Mouse (Mus musculus): ENCODE measurements around the gene Trim44. TPM values are rescaled to one million over a fixed set of nuclear protein-coding genes. Genes with fewer than 3 reads are reported as not detected.
A peak's percentile ranks its signal among the peaks of the same experiment; 100 is the strongest.

Gene Trim44
- 88.6 TPM for polyA plus RNA-seq (2021)

GRCm38 (mm10) chr2:102407363-102408184, at the start of gene Trim44:
Gene Trim44 (minus strand): TSS chr2:102407828.
- POLR2A ChIA-PET: no interaction called here
- CTCF ChIA-PET: no interaction called here
- in situ Hi-C loops (cut with MboI; ENCODE audit: low pct_unique_long_range_greater_than_20kb): loop anchor here (5.0 kb wide), 1 partner anchor 40 kb away; no protein-coding TSS in a partner anchor
- DNase-seq (ENCODE audit: low read depth, low spot score) (no peak), ATAC-seq (peak; percentile 31)
- H3K27me3 ChIP-seq: no peaks in the 10 kb centered on the region
- no peak for TF ChIP-seq CTCF (IDR thresholded peaks at IDR 0.05)

DNA sequence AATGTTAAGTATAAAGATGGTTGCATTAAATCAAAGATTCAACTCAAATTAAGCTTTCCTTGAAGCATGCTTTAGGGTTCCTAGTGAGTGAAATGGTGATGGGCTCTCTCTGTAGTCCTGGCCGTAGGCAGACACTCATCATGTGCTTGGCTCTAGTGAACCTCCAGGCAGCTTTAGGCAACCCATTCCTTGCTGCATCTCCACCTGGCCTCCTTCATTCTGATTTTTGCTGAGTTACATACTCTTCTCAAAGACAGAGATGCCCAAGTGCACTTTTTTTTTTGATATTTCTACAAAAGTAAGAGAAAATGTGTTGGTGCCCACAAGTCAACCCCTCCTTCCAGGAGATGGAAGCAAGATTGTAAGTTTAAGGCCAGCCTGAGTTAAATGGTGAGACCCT, 47.5 kb upstream of the Trim44 start:
- CTCF ChIA-PET: no interaction called here
- DNase-seq (ENCODE audit: low read depth, low spot score) (no peak), ATAC-seq (no peak)
- POLR2A ChIA-PET: interaction anchor here (0.7 kb wide), 1 partner anchor 60 kb away, joined by 4 read pairs; no protein-coding TSS in a partner anchor
- H3K27me3 ChIP-seq: no peaks in the 10 kb centered on the region
- no peak for TF ChIP-seq CTCF (IDR thresholded peaks at IDR 0.05)
- in situ Hi-C loops (cut with MboI; ENCODE audit: low pct_unique_long_range_greater_than_20kb): no loop called here

- in situ Hi-C loops (cut with MboI; ENCODE audit: low pct_unique_long_range_greater_than_20kb): loop anchor here (5.0 kb wide), 4 partner anchors 99 to 746 kb away; partner anchors contain the start of gene Pamr1
- no peaks in the 10 kb centered on the region for H3K27me3 ChIP-seq
- POLR2A ChIA-PET: interaction anchor here (0.6 kb wide), 1 partner anchor 765 kb away, joined by 3 read pairs; no protein-coding TSS in a partner anchor
- CTCF ChIA-PET: interaction anchor here (1.3 to 1.7 kb wide), 5 partner anchors 28 to 368 kb away, joined by 3 to 9 read pairs (median 4); no protein-coding TSS in a partner anchor
- ATAC-seq (no peak), DNase-seq (ENCODE audit: low read depth, low spot score) (no peak)
- peak; percentile 62 for TF ChIP-seq CTCF (IDR thresholded peaks at IDR 0.05)
Observed at GRCm38 (mm10) chr2:102453447-102453846, 45.8 kb upstream of the Trim44 start.

DNA sequence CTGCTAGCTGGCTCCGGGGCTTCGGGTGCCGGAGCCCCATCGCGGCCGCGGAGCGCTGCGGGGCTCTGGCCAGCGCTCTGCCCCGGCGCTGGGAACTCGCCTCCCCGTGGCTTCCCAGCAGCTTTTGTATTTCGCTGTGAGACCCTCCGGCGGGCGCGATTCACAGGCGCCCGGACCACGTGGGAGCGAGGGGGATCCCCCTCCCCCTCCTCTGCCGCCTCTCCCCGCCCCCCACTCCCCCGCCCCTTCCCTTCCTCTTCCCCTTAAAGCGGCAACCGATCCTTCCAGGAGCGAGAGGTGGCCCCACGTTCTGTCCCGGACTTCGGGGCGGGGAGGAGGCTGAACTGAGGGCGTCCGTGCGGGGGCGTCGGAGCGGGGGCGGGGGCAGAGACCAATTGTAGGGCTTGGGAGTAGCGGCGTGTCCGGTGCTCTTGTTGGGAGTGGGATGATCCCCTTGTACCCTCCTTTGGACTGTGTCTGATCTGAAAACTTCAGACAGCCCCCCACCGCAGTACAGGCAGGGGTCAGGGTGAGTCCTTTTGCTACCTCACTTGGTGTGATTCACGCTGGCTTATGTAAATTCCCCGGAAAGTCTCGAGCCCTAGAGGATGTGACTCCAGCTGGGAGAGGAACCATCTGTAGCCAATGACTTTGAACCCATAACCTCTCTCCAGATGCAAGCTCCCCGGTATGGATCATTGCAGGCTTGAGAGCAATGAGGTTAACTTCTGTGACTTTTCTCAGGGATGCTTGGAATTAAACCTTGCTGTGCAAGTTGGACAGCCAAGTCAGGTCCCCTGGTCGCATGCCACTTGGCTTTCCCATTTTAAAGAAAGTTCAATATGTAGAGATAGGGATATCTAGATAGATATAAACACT, 44.3 kb upstream of the Trim44 start, which contains the start of gene Fjx1:
Fjx1 (minus strand) TSS at position 829 of the 879 bp plus-strand sequence.
- ATAC-seq (peak; percentile 60), DNase-seq (ENCODE audit: low read depth, low spot score) (no peak)
- TF ChIP-seq CTCF (IDR thresholded peaks at IDR 0.05): no peak
- POLR2A ChIA-PET: no interaction called here
- no peaks in the 10 kb centered on the region for H3K27me3 ChIP-seq
- CTCF ChIA-PET: interaction anchor here (1.7 kb wide), 1 partner anchor 50 kb away, joined by 3 read pairs; no protein-coding TSS in a partner anchor
- in situ Hi-C loops (cut with MboI; ENCODE audit: low pct_unique_long_range_greater_than_20kb): loop anchor here (5.0 kb wide), 4 partner anchors 100 to 745 kb away; partner anchors contain the start of gene Pamr1

- no peak for DNase-seq (ENCODE audit: low read depth, low spot score)
- peak; percentile 42 for ATAC-seq
- no peaks in the 10 kb centered on the region for H3K27me3 ChIP-seq
- peak; percentile 73 for TF ChIP-seq CTCF (IDR thresholded peaks at IDR 0.05)
- in situ Hi-C loops (cut with MboI; ENCODE audit: low pct_unique_long_range_greater_than_20kb): loop anchor here (5.0 kb wide), 4 partner anchors 101 to 744 kb away; partner anchors contain the start of gene Pamr1
- POLR2A ChIA-PET: no interaction called here
- CTCF ChIA-PET: no interaction called here
Observed at GRCm38 (mm10) chr2:102450761-102451670, 43.4 kb upstream of the Trim44 start.

GRCm38 (mm10) chr2:102450248-102450760, 42.7 kb upstream of the Trim44 start:
- in situ Hi-C loops (cut with MboI; ENCODE audit: low pct_unique_long_range_greater_than_20kb): loop anchor here (5.0 kb wide), 4 partner anchors 102 to 743 kb away; partner anchors contain the start of gene Pamr1
- no peaks in the 10 kb centered on the region for H3K27me3 ChIP-seq
- ATAC-seq (no peak), DNase-seq (ENCODE audit: low read depth, low spot score) (no peak)
- ChIA-PET POLR2A (no interaction called here), CTCF (no interaction called here)
- TF ChIP-seq CTCF (IDR thresholded peaks at IDR 0.05): no peak

DNA sequence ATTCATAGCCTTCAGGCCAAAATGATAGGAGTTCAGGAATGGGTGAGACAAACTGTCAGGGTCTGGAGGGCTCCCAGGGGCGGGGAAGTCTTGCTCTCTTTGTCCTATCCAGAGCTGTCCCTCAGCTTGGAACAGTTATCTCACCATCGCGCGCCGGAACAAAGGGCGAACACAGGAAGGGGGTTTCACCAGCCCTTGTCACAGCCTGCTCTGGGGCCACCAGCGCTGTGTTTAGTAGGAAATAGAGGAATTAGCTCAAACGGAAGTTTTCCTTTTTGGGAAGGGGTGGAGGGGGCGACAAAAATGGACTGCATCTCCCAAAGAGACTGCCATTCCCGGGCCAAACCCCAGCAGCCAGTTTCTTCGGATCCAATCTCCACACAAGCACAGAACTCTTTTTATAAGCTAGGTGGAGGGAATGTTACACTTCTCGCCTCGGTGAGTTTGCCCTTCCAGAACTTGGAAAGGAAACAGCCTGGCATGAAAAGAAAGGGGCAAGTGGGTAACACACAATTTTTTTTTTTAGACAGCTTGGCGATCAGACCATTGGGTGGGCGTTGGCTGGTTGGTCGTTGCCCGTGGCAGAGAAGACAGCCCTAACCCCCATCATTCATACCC, 42.1 kb upstream of the Trim44 start:
- DNase-seq (ENCODE audit: low read depth, low spot score): no peak
- TF ChIP-seq CTCF (IDR thresholded peaks at IDR 0.05): no peak
- no peak for ATAC-seq
- ChIA-PET CTCF (no interaction called here), POLR2A (no interaction called here)
- in situ Hi-C loops (cut with MboI; ENCODE audit: low pct_unique_long_range_greater_than_20kb): loop anchor here (5.0 kb wide), 5 partner anchors 42 to 742 kb away; partner anchors contain the start of genes Pamr1 and Trim44
- no peaks in the 10 kb centered on the region for H3K27me3 ChIP-seq

DNA sequence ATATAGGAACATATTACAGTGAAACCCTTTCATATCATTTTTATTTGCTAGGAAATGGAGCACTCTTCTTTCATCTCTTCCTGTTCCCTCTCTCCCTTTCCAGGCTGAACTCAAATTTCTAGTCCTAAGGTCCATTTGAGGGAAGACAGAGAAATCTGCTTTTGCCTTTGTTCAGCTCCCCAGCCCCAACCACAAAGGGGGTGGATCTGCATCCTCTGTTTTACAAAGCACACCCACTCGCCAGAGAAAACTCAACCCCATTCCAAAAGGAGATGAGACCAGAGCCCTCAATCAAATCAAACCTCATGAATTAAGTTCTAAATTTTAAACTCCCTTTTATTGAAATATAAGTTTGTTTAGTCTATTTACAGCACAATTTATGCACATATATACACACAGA, 41.4 kb upstream of the Trim44 start:
- no peak for TF ChIP-seq CTCF (IDR thresholded peaks at IDR 0.05)
- no peak for DNase-seq (ENCODE audit: low read depth, low spot score)
- ChIA-PET CTCF (interaction anchor here (1.5 kb wide), 1 partner anchor 31 kb away, joined by 3 read pairs; no protein-coding TSS in a partner anchor), POLR2A (no interaction called here)
- ATAC-seq: no peak
- in situ Hi-C loops (cut with MboI; ENCODE audit: low pct_unique_long_range_greater_than_20kb): loop anchor here (5.0 kb wide), 1 partner anchor 42 kb away; the partner anchor contains the start of gene Trim44
- no peaks in the 10 kb centered on the region for H3K27me3 ChIP-seq

DNA sequence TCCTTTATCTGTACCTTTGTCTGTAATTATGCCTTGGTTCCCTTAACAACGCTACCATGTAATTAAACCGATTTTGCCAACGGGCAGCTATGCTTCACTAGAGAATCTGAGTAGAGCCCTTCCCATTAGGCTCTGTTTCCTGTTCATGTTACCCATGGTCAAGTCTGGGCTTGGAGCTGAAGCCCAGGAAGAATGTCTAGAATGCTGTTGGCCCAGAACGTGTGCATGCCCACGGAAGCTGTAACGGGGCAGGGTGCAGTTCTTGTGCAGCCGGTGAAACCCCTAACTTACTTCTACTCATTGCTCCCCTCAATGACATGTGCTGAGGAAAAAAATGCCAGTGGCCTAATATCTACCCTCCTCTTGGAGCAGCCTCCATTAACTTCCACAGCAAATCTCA, 40.2 kb upstream of the Trim44 start:
- DNase-seq (ENCODE audit: low read depth, low spot score) (no peak), ATAC-seq (no peak)
- no peaks in the 10 kb centered on the region for H3K27me3 ChIP-seq
- POLR2A ChIA-PET: no interaction called here
- CTCF ChIA-PET: interaction anchor here (1.5 kb wide), 1 partner anchor 30 kb away, joined by 3 read pairs; no protein-coding TSS in a partner anchor
- in situ Hi-C loops (cut with MboI; ENCODE audit: low pct_unique_long_range_greater_than_20kb): loop anchor here (5.0 kb wide), 1 partner anchor 41 kb away; the partner anchor contains the start of gene Trim44
- no peak for TF ChIP-seq CTCF (IDR thresholded peaks at IDR 0.05)
